Mouse (Mus musculus): ENCODE results near the gene Ccr8.

The Ccr8 gene

GRCm38 (mm10) chr9:120131784-120132288 lies 39.9 kb downstream of the Ccr8 start:
- no peak for DNase-seq (ENCODE audit: low read depth, low spot score)

- DNase-seq (ENCODE audit: low read depth, low spot score) = no peak
Observed at GRCm38 (mm10) chr9:120132980-120133754, 41.3 kb downstream of the Ccr8 start.

GRCm38 (mm10) chr9:120133755-120134475 lies 42.0 kb downstream of the Ccr8 start:
- DNase-seq (ENCODE audit: low read depth, low spot score) = no peak

- DNase-seq (ENCODE audit: low read depth, low spot score) = no peak
Observed at GRCm38 (mm10) chr9:120134529-120135160, 42.7 kb downstream of the Ccr8 start.

- no peak for DNase-seq (ENCODE audit: low read depth, low spot score)
Observed at GRCm38 (mm10) chr9:120135454-120135853, 43.5 kb downstream of the Ccr8 start.

GRCm38 (mm10) chr9:120140652-120141051 lies 48.7 kb downstream of the Ccr8 start:
- DNase-seq (ENCODE audit: low read depth, low spot score) = peak; percentile 84

GRCm38 (mm10) chr9:120144474-120144873 lies 52.6 kb downstream of the Ccr8 start:
- no peak for DNase-seq (ENCODE audit: low read depth, low spot score)

Data from mesoderm, embryonic 11.5 days (tissue).